Mouse (Mus musculus) left cerebral cortex, postnatal 36 days (tissue): ENCODE results near the gene Gm6525. TPM values are rescaled to one million over a fixed set of nuclear protein-coding genes. Genes with fewer than 3 reads are reported as not detected.

Experiments used
- DNase-seq, 2 experiments: peaks; one replicate each; pipeline ENCODE4 v3.0.0; 2021 to 2022; ENCODE audit warnings: low spot score in 2 of 2, mixed read lengths in 1 of 2
- intact Hi-C: fragments of 180-260 bp; cut with DNase I; formaldehyde crosslinking; loops from one replicate; pipeline ENCODE4 v1.15.1; 2025
- total RNA-seq, 2 experiments: library from RNA; stranded (reverse); gene quantifications; 2 replicates each; pipeline ENCODE4 v1.2.3; 2021

Gm6525 gene
- total RNA-seq: not detected

DNA sequence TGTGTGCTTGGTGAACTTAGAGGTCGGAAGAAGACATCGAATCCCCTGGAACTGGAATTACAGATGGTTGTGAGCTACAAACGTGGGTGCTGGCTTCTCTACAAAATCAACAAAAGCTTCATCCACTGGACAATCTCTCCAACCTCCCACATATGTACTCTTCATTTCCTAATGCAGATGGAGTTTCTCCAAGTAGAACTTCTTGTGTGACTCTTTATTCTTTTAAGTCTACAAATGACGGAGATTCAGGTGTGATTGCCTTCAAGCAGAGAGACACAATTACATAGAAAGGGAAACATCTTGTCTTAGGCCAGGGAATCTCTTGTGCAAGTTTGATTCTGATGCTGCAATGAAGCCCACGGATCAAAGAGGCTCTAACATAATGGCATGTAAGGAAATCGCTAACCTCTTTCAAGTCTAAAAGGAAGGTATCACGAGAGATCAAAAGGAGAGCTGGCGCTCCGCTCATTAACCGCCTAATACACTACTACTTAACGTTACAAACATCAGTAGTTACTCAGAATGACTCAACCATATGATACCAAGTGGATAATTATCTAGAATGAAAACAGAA lies at the start of gene Gm6525:
Gm6525 (plus strand) TSS at position 524 of the 574 bp plus-strand sequence.
- intact Hi-C loops: loop anchor here (2.0 kb wide), 1 partner anchor 131 kb away; no protein-coding TSS in a partner anchor
- no peak for DNase-seq

GRCm38 (mm10) chr3:84125704-84126289 lies 48.1 kb upstream of the Gm6525 start:
- DNase-seq: no peak
- intact Hi-C loops: no loop called here

- intact Hi-C loops: no loop called here
- DNase-seq: no peak
Measured at GRCm38 (mm10) chr3:84126721-84127120, 47.2 kb upstream of the Gm6525 start.

DNA sequence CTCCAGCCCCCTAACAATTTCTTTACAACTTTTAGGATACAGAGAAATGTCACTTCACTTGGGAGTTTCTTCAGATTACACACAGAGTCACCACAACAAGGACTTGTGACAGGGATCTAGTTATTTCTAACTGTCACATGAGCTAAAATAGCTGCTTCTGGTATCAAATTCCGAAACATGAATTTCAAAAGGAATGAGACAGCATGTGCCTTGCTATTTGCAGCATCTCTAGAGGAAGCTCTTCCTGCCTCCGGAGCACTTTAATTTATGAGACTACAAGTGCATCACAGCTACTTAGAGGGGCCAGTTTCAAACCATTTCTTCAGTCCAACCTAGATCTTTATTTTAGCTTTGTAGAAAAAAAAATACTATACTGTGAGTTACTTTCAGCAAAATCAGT lies 46.5 kb upstream of the Gm6525 start:
- intact Hi-C loops: no loop called here
- no peak for DNase-seq

DNA sequence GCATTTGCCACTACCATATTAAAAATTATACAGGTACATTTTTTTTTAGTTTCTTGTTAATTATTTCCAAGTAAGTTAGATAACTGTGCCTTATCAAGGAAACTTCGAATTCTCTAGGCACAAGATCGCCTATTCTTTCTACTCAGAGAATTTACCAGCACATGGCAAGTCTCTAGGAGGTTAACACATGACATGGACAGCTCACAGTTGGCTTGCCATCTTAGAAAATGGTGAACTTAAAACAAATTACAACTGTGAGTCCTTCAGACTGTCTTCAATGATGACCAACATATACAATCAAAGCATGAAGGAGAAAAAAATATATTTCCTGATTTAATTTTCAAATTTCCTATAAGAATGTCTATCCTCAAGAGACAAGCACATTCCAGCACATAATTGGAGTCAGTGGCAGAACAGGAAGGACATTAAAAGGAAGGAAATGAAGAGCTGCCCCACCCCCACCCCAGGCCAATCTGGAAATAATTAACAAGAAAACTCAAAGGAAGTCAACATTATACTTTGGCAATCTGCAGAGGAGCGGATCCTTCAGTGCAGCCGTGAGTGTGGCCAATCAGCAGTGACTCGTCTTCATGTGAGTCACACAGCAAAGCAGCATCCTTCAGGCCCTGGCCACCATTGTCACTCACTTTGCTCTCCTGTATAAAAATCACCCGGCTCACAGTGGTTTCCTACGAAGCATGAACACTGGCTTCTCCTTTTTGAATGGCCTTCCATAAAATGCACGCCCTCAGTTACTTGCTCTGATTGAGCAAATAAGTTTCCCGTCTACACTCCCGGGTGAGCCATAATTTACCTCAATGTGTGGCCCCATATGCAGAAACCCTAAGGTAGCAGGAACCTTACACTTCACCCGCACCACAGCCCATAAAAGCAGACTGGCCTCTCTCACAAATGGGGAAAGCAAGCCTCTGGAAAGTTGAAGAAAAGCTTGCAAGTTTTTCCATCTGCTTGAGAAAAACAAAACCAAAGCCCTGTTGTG lies 44.7 kb upstream of the Gm6525 start:
- DNase-seq: no peak
- intact Hi-C loops: no loop called here

DNA sequence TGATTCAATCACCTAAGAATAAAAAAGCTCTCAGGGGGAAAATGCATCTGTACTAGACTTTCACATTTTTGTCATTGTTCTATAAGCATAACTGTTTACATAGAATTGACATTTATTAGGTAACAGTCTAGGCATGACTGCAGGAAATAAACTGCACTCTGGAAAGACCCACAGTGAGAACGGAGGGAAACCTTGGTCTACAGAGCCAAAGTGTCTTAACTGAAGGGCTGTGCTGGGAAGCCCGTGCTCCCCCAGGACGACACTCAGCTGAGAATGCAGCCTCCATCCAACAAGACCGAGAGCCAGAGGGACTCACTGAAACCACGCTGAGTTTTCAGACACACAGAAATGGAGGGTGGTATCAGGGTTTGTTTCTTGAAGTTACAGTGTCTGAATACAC lies 43.1 kb upstream of the Gm6525 start:
- intact Hi-C loops: no loop called here
- DNase-seq: no peak

DNA sequence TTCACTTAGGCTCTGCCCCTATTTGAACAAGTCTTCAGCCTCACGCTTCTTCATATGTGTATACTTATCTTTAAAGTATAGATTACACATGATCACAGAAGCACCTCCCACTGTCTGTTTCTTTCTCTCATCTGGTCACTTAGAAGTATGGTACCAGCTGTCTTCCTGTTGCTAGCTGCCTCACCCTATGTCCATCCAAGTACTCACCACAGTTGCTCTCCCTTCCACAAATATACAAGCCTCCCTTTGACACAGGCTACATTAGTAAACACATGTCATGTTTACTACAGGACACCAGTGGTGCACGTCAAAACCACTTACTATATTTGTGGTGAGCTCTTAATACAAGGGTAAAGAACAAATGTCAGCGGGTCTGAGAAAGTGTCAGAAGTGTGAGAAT lies 42.5 kb upstream of the Gm6525 start:
- intact Hi-C loops: no loop called here
- DNase-seq: no peak

GRCm38 (mm10) chr3:84135387-84135786 lies 38.5 kb upstream of the Gm6525 start:
- no peak for DNase-seq
- intact Hi-C loops: no loop called here

DNA sequence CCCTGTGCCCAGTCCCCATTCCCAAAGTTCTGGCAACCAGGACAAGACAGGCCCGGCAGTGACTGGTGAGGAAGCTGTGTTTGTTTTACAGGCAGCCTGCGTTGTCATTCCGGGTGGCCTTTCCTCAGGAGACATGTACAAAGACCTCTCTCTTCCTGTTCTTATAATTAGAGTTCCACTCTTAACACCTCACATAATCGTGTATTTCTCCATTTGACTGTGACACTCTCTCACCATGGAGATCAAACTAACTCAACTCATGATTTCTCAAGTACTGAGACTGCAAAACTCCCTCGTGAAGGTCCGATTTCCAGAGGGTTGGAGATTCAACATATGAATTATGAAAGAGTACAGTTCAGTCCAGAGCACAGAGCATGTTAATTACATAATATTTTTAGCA lies 38.0 kb upstream of the Gm6525 start:
- no peak for DNase-seq
- intact Hi-C loops: no loop called here

GRCm38 (mm10) chr3:84136509-84136908 lies 37.4 kb upstream of the Gm6525 start:
- DNase-seq: no peak
- intact Hi-C loops: no loop called here

DNA sequence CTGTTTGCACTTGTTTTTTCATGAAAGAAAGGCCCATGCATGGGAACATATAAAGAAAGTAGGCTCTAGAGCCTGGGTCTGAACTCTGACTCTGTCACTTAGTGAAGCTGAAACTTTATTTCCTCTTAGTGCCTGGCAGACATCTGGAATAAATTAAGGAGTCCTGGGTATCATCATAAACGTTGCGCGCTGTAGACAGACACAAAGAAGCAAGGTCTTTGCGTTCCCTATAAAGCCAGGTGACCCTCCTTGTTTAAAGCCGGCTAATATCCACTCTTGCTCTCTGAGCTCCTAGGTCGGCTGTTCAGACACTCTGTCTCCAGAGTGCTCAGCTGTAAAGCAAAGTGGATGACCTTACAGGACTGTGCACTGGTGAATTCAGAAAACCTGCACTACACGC lies 33.0 kb upstream of the Gm6525 start:
- DNase-seq: no peak
- intact Hi-C loops: no loop called here

DNA sequence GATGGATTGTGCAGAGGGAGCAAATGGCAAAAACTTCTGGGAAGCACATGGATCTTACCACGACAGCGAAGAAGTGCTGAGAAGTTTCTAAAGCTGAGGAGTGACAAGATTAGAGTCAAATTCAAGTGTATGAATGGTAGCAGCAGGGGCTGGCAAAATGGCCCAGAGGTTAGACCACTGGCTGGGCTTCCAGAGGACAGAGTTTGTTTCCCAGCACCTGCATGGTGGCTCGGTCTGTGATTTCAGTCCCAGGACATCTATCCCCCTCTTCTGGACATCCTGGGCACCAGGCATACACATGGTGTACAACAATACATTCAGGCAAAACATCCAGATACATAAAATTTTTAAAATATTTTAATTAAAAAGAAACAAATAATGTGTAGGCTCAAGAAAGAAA lies 24.1 kb upstream of the Gm6525 start:
- DNase-seq: no peak
- intact Hi-C loops: loop anchor here (10.0 kb wide), 1 partner anchor 205 kb away; no protein-coding TSS in a partner anchor

- intact Hi-C loops: loop anchor here (5.0 to 10.0 kb wide), 2 partner anchors 117 to 210 kb away; no protein-coding TSS in a partner anchor
- DNase-seq: no peak
Measured at GRCm38 (mm10) chr3:84154721-84155141, 19.2 kb upstream of the Gm6525 start.

DNA sequence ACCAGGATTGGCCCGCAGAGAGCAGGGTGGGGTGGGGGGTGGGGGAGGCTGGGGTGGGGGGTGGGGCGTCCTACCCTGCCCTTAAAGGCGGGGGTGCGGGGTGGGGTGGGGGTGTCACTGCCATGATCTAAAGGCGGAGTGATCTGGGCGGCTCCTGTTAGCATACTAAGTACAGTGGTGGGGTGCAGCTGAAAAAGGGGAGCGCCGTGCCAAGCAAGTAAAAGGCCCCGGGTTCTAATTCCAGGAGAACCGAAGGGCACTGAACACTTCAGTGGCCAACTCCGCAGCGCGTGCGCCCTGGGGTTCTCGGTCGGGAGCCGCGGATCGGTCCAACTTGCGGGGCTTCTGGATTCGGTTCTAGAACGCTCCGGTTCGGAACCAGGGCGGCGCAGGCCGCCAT lies 18.8 kb upstream of the Gm6525 start:
- intact Hi-C loops: loop anchor here (5.0 to 10.0 kb wide), 2 partner anchors 118 to 210 kb away; no protein-coding TSS in a partner anchor
- DNase-seq: no peak

DNA sequence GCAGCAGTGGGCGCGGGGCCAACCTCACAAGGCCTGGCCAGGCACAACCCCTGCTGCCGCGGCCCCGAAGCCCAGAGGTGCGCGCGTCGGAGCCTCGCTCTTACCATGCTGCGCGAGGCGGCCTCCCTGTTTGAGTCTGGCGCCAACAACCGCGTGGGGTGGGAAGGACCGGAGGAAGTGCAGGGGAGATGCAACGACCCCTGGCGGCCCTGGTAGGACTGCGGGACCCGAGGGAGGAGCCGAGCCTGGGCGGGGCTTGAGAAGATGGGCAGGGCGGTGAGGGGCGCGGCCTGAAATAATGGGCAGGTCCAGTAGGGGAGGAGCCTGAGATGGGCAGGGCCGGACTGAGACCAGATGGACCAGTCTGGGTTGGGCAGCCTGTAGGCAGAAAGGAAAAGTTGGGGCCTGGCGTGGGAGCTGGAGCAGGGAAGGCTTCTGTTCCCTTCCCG lies 18.3 kb upstream of the Gm6525 start, which contains the start of gene Mnd1:
Mnd1 (minus strand) TSS at position 229 of the 449 bp plus-strand sequence.
- DNase-seq: peak; percentile 93 to 96
- intact Hi-C loops: loop anchor here (5.0 to 10.0 kb wide), 2 partner anchors 118 to 211 kb away; no protein-coding TSS in a partner anchor

GRCm38 (mm10) chr3:84156105-84156504 lies 17.8 kb upstream of the Gm6525 start:
- DNase-seq: no peak
- intact Hi-C loops: loop anchor here (5.0 to 10.0 kb wide), 2 partner anchors 119 to 211 kb away; no protein-coding TSS in a partner anchor

DNA sequence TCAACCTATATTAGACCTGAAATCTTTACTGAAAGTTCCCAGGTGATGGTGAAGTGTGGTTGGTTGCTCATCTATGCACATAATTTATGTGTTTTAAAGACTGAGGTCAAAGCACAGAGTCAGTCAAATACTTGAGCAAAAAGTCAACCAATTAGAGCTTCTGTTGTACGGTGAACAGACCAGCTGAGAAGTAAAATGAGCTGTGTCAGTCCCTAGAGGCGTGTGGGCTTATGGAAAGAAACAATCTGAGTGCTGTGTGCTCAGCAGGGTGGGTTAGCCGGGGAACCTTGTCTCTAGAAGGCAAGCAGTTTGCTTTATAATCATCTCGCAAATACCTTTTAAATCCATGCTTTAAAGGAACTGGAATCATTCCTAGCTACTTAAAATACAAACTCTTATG lies 16.9 kb upstream of the Gm6525 start:
- intact Hi-C loops: loop anchor here (5.0 to 10.0 kb wide), 2 partner anchors 120 to 212 kb away; no protein-coding TSS in a partner anchor
- no peak for DNase-seq

DNA sequence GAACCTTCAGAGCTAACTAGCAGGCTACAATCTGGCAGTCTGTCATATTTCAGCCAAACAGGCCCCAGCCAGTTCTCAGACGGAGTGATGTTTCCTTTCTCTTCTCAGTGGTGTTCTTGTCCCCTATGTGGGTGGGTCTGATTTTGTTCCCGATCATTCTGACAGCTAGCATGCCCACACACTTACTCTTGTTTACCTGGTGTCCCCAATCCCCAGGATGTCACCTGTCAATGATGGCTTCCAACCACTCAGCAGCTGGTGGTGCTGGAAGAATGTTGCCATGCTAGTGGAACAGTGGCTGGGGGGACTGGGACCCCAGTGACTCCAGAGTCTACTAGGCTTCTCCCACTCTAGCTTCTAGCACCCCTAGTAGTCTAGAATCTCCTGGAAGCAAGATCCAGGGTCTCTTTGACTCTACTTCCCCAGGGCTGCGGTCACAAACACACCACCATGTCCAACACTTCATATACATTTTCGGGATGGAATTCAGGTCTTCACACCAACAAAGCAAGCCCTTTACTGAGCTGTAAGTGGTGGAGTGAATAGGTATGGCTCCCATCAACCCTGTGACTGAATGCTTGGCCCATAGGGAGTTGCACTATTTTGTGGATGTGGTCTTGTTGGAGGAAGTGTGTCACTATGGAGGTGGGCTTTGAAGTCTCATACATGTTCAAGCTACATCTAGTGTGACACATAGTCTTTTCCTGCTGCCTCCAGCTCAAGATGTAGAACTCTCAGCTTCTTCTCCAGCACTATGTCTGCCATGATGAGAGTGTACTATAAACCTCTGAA lies 16.1 kb upstream of the Gm6525 start:
- DNase-seq: no peak
- intact Hi-C loops: loop anchor here (5.0 to 10.0 kb wide), 2 partner anchors 120 to 213 kb away; no protein-coding TSS in a partner anchor

DNA sequence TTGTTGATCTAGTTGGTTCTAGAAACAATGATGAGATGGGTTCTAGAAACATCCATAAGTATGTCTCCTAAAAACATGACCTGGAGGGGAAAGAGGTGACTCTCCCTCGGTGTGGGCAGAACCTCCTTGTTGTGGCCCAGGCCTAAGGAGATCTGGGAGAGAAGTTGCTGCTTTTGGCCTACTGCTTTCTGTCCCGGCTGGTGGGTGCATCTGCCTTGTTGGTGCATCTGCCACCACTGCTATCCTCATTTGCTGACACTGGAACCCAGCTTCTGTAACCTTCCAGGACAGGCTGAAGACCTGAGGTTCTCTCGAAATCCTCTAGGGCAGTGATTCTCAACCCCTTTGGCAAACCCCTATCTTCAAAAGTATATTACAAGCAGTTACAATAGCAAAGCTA lies 8.5 kb upstream of the Gm6525 start:
- intact Hi-C loops: no loop called here
- DNase-seq: no peak
